Mouse (Mus musculus): ENCODE results near the gene Vstm5. TPM values are rescaled to one million over a fixed set of nuclear protein-coding genes. Genes with fewer than 3 reads are reported as not detected.
"Not testable (repeated sequence)": the region's sequence is repeated elsewhere in the genome, so short reads cannot be mapped to it uniquely, and the experiment has no call there.

Gene Vstm5
- polyA plus RNA-seq, 2 experiments from 2014 or later: 0.22 TPM; not detected in 1

DNA sequence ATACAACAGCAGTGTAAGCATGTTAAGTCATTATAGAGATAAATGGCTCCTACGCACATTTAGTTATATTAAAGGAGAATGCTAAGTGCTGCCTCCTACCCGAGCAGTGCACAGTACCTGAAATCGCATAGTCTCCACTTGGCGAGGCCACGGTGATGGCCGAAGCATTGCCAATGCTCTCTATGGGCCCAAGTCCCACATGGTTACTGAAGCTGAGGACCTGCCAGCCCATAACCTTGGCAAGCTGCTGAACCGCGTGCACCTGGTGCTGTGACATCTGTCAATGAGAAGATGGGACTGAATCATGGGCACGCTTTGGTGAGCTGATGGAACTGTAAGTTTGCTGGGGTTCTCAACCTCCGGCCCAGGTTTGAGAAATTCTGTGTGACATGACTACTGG lies 24.6 kb downstream of the Vstm5 start:
- no peak for ATAC-seq

DNA sequence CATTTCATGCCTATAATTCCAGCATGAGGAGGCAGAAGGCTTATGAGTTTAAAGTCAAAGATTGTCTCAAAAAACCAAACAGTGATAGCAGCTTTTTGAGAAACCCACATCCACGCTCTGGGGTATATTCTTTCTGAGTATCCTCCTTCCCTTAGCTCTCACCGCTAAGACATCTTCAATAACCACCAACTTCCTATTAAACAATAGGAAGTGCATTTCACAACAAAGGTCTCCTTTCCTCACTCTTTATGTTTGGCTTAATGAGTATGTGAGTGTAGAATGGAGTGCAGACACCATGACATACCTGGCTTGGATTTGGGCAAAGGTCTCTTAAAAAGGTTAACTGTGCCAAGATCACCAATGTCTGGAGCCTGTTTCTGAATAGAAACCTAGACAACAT lies 35.1 kb downstream of the Vstm5 start:
- ATAC-seq: no peak

DNA sequence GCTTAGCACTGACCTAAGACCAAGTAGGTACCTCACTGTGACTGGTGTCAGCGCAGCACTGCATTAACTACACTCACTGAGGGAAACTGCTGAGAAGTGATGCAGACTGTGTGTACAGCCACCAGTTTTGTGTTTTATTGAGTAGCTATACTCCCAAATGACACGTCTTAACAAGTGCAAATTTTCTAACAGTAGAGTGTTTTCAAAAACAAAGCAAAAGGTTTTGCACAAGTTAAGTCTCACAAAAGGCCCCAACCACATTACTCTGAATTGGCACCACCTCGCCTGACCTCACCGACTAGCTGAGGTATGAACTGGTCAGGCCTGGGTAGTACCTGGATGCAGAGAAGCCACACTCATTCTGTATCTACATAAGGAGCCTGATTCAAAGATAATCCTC lies 38.0 kb downstream of the Vstm5 start:
- ATAC-seq: no peak

DNA sequence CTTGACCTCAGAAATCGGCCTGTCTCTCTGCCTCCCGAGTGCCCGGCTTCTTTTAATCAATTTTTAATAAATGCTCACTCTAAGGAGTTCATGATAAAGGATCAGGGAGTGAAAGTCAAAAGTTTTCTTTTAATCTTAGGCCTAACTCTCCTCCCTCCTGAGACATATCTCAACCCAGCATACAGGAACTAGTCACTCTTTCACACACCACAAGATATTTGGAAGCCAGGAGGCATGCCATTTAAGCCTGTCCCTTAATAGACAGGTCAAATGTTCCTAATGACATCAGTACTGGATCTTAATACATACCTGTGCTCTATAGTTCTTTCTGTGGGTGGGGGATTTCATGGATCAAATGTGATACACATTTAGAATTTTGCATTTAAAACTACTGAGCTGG lies 39.5 kb downstream of the Vstm5 start:
- ATAC-seq: no peak

DNA sequence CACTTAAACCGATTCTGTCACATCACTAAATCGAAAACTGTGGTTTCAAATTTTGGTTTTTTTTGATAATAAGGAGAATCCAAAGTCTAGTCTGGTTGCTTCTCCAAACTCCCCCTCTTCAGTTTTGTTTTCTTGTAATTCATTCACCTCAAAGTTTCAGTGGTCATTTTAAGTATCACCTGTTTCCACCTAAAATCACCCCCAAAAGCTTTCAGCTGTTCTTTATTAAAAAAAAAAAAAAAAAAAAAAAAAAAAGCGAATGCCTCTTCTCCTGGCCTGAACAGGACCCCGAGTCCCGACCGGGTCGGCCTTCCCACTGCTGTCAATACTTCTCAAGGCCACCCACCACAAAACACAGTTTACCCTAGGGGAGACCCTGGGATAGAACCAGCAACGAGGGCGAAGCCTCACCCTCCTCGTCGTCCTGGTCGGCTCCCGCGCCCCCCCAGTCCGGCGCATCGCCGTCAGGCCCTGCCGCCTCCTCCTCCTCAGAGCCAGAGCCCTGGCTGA lies 40.3 kb downstream of the Vstm5 start:
- no peak for ATAC-seq

DNA sequence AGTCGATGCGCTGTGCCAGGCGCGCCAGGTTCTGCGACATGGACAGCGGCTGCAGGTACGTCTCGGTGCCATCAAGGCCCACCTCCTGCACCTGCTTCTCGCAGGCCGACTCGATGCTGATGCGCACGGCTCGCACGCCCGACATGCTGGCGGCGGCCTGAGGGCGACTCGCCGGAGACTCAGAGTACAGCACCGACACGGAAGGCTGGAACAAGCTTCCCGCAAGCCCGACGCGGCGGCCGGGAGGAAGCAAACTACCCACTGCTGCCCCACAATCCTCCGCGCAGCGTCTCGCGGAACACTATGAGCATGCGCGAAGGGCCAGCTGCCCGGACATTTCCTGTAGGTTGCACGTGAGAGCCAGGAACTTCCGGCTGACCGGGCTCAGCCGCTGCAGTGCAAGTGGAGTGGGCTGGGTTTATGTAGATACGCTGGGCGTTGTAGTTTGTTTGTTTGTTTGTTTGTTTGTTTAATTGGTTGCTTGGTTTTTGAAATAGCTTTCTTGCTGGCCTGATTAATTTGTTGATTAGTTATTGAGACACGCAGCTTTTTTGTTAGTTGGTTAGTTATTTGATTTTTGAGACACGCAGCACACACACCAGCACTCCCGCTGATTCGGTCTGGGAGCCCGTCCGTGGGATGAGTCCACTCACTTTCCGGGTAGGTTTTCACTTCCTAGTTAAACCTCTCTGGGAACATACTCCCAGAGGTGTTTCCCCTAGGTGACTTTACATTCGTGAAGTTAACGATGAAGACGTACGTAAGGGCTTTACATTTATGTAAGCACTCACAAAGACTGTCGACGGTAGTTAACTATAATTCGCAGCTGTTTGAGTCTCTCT lies 41.0 kb downstream of the Vstm5 start, which contains the start of gene Med17:
Med17 (minus strand) TSS at position 283 of the 842 bp plus-strand sequence.
- peak; percentile 93 for ATAC-seq

DNA sequence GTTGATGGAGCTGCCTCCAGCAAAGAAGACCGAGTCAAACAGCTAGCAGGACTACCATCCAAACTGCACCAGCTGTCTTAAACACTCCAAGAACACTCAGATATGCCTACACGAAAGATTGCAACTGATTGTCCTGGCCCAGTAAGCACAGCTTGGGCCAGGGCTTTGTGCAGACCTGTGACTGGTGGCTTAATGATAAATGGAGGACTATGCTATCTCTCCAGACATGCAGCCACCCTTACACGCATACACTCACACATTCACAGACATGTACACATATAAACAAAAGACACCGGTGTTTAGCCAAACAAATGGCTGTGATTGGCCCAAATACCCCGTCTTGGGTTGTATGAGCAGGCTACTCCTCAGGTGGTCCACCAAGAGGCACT lies 41.6 kb downstream of the Vstm5 start:
- ATAC-seq: no peak

DNA sequence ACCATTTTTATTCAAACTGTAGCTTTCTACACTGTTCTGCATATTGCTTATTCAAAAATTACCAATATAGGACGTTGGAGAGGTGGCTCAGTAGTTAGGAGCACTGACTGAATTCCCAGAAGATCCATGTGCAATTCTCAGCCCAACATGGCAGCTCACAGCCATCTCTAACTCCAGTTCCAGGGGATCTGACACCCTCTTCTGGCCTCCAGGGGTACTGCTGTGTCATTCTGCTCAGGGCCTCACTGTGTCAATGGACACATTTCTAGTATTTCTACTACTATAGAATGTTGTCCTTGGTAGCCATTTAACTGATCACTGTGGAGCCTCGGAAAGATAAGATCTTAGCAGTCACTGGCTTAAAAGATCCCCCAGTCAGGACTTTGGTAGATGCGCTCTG lies 46.6 kb downstream of the Vstm5 start:
- peak; percentile 72 for ATAC-seq

DNA sequence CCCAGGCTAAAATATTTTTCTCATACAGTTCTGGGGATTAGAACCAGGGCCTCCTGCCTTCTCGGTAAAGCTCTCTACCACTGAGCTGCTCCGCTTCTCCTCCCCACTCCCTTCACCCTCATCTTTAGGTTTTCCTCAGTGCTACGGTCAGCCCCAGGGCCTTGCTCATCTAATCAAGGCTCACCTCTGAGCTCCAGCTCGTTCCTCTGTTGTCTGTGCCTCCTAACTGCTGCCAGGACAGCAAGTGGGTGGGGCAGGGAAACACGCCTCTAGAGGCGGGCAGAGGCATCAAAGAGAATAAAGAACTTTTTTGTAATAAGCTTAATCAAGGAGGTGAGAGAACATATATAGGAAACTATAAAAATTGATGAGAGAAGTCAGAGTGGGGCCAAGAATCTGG lies 49.0 kb downstream of the Vstm5 start:
- ATAC-seq: no peak

DNA sequence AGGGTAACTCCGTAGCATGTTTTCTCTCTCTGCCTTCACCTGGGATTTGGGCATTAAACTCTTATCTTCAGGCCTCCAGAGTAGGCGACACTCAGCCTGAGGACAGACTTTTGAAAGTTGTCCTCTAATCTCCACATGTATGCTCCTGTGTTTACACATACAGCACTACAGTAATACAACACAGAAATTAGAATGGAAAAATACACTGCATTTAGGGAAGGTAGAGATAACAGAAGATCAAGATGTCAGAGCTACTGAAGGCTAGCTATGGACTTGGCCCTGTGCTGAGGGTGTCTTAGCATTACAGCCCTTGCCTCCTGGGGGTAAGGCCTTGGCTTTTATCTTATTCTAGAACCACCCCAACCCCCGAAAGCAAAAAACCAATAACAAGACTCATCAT lies 49.6 kb downstream of the Vstm5 start:
- ATAC-seq: no peak

DNA sequence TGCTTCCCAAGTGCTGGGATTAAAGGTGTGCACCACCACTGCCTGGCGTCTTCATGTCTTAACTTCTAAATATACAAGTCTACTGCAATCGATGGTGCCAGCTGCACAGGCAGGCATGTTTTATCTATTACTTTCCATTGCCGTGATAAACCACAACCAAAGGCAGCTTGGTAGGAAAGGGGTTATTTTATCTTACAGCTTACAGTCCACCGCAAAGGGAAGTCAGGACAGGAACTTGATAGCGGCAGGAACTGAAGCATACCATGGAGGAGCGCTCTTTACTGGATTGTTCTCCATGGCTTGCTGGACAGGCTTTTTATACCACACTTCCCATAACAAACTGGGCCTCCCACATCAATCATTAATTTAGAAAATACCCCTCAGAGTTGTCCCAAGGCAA lies 50.4 kb downstream of the Vstm5 start:
- no peak for ATAC-seq

DNA sequence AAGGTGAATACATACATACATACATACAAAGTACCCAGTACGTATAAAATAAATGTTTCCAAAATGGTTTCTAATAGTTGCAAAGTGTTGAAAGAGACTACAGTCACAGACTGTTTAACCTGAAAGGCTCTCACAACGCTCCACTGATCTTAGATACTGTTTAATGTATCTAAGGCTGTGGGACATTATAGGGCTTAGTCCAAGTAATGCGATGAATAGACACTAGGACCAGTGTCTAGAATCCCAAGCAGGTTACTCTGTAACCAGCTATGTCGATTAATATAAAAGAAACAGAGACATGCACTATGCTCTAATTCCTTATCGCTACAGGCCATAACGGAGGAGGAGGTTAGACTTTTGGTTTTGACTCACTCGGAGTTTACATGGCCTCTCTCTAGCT lies 58.3 kb downstream of the Vstm5 start:
- ATAC-seq: no peak

DNA sequence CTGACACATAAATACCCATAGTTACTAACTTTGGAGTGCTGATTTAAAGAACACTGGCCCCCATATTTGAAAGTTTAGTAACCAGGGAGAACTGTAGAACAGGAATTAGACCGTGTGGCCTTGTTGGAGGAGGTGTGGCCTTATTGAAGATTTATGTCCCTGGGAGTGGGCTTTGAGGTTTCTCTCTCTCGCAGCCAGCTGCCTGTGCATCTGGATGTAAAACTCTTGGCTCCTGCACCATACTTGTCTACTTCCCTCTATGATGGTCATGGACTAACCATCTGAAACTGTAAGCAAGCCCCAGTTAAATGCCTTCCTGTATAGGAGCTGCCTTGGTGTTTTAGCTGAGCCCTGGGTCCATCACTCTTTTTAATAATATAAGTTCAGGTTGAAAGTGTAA lies 59.6 kb downstream of the Vstm5 start:
- no peak for ATAC-seq

DNA sequence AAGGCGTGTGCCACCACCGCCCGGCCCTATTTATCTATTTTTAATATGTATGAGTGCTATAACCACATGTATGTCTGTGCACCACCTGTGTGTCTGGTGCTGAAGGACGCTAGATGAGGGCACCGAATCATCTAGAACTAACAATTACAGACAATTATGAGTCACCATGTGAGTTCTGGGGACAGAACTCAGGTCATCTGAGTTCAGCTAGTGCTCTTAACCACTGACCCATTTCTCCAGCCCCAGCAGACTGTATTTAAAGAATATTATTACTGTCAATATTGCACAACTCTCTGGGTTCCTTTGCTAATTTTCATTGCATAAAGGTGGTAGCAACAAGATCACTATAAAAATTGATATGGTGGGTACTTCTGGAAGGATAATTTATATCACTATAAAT lies 61.2 kb downstream of the Vstm5 start:
- ATAC-seq: no peak

DNA sequence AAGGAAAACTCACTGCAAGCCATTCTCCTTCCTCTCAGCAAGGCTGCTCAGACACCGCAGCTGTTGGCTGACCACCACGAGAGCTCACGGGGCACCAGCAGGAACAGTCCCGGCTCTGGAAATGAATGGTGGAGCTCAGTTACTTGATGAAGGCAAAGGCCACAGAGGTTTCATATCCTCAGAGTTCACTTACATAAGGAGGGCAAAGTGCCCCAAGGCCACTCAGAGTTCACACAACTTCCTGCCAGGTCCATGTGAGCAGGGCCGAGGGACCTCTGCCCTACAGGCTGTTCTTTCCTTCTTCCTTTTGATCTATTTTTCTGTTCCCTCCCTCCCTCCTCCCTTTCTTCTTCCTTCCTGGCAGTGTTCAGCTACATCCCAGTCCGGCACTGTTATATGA lies 62.6 kb downstream of the Vstm5 start:
- no peak for ATAC-seq

DNA sequence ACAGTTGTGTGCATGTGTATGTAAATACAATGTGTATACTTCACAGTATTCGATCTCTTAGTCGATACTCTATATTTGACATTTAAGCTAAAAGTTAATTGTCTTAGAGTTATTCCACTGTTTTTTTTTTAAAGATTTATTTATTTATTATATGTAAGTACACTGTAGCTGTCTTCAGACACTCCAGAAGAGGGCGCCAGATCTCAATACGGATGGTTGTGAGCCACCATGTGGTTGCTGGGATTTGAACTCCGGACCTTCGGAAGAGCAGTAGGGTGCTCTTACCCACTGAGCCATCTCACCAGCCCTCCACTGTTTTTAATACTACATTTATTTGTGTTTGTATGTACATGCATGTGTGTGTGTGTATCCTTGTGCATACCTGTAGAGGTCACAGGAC lies 63.2 kb downstream of the Vstm5 start:
- not testable (repeated sequence) for ATAC-seq

DNA sequence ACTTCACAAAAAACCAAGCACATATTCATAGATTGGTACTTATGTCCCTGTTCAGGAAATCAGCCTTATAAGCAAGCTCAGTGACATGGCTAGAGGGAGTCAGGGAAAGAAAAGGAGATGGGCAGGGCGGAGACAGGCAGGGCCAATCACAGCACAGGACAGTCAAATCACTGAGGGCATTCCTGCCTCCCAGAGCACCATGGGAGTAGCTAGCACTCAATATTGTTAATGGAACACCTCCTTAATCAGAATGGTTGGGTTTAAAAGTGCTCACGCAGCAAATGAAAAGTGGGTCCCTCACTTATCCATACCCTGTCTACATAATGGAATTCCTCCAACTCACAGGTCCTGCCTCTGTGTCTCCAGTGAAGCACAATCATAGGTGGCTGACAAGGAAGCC lies 64.0 kb downstream of the Vstm5 start:
- ATAC-seq: no peak

DNA sequence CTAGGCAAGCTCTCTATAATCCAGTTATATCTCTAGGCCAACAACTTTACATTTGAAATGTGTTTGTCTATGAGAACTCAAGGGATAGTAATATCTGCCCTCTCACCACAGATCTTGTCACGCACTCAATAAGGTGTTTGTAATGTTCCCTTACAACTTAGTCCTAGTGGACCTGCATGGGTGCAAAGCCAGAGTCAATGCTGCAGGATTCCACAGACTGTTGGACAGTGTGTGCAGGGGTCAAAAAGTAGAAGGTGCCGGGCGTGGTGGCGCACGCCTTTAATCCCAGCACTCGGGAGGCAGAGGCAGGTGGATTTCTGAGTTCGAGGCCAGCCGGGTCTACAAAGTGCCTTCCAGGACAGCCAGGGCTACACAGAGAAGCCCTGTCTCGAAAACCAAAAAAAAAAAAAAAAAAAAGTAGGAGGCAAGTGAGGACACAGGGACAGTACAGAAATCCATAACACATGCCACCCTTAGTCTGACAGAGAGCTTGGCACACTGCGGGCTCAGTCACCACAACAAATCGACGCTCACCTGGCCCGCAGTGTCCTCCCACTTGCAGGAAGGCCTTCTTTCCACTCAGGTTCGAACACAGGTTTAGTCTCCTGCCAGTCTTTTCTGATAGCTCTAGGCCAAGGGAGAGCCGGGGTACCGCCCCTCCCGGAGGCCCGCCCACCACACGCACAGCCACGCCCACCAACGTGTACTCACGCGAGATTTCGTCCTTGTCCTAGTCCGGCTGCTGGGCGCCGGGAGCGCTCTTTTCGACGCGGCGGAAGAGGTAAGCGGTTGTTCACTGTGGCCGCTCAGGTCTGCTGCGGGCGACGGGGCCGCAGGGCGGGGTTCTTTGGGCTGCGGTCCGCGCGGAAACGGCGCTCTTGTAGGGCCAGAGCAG lies 66.9 kb downstream of the Vstm5 start, which contains the start of gene Taf1d:
Taf1d (plus strand) TSS at position 712 of the 895 bp plus-strand sequence.
- ATAC-seq: peak; percentile 95

DNA sequence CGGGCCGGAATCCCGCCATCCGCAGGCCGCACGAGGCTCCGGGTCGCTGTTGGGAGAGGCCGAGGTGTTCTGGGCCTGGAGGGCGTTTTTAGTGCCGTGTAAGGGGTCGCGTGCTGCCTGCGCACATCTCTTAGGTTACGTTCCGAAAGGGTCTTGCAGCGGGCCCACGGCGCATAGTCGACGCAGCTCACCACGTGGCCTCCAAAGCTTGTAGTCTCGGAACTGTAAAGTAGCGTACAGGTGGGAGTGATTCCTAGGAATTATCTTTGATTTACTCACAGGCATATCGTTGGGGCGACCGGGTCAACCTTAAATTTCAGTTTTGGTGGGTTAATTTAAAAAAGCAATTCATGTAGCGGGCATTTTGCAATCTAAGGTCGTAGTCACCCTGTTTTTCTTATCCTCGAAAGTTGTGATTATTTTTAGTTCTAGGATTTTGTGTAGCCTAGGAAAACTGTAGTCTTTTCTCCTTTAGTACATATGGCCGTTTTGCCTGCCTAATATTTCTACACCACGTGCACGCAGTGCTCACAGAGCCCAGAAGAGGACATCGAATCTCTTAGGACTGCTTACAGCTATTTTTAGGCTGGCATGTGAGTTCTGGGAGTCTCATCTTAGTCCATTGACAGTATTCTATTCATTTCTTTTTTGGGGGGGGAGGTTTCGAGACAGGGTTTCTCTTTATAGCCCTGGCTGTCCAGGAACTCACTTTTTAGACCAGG lies 67.7 kb downstream of the Vstm5 start, which contains the start of gene 4931406C07Rik:
4931406C07Rik (minus strand) TSS at position 51 of the 722 bp plus-strand sequence.
- peak; percentile 38 for ATAC-seq

DNA sequence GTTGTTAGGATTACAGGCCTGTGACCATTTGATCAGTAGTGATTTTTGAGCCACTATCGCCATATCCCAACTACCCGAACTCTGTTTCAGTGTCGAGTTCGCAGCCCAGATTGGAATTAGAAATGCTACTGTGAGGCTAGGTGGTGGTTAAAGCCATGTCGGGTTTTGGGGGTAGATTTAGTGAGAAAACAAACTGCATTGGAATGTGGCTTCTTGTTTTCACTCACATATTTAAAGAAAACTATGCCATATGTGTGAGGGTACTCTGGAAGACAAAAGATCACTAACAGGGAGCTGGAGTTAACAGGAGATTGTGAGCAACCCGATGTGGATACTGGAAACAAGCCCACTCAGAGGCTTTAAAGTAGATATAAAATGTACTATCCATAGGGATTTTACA lies 68.4 kb downstream of the Vstm5 start:
- ATAC-seq: no peak

DNA sequence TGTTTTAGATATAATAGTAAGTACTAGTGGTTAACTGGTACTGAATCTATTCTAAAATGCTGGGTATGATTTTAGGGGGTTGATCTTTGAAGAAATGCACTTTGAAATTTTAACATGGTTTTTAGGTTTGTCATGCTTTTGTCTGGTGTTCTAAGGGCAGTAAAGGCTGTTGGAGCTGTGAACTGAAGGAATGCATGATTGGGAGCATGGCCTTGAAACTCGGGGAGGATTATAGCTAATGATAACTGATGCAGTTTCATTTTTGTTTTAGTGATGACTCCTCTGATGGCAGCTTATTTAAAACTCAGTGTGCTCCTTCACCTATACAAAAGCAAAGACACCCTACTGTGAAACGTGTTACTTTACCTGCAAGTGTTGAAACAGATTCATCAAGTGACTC lies 69.4 kb downstream of the Vstm5 start:
- no peak for ATAC-seq
